Mouse (Mus musculus): ENCODE results near the gene Sgms1.
"Not testable (repeated sequence)": the region's sequence is repeated elsewhere in the genome, so short reads cannot be mapped to it uniquely, and the experiment has no call there.

The Sgms1 gene

GRCm38 (mm10) chr19:32324550-32324949 lies 65.0 kb downstream of the Sgms1 start:
- no peak for DNase-seq

- no peak for DNase-seq
Measured at GRCm38 (mm10) chr19:32323070-32323469, 66.4 kb downstream of the Sgms1 start.

DNA sequence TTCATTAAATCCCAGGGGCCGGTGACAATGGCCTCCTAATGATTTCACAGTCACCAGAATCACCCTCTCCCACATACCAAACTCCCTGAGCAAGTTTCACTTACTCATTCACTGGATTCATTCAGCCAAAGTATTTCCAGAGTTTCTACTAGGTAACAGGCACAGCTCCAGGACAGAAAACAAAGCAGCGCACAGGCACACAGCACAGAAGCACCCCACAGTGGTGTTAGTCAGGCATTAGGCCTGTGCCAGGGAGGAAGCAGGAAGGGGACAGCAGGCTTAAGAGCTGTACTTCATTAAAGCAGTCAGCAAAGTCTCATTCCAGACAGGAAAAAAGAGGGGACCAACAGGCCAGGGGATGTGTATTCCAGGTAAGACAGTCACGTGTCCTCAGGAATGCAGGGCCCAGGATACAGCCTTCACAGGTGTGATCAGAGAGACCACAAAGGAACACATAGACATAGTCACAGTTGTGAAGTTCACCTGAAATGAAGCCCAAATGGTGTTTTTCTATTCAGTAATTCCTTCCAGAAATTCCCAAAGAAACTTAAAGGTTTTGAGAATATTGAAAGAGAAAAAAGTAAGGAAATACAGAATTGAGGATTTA lies 67.0 kb downstream of the Sgms1 start:
- DNase-seq, result no peak

GRCm38 (mm10) chr19:32320366-32320666 lies 69.2 kb downstream of the Sgms1 start:
- DNase-seq, result peak; percentile 89

- no peak for DNase-seq
Measured at GRCm38 (mm10) chr19:32319531-32320365, 69.8 kb downstream of the Sgms1 start.

DNA sequence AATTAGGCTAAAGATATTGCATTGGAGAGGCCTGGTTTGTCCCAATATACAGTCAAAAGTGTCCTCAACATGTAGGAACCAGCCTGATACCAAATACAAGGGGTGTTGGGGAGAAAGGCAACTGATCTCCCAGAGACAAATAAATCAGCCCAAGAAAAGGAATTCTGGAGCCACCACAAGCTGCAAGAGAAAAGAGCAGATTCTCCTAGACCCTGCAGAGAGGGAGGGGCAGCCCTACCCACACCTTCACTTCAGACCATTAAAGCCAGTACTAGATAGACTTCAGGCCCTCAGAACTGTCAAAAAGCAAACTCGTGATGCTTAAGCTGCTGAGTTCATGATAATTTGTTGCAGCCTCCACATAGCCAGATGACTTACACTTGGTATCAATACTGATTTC lies 70.5 kb downstream of the Sgms1 start:
- no peak for DNase-seq

DNA sequence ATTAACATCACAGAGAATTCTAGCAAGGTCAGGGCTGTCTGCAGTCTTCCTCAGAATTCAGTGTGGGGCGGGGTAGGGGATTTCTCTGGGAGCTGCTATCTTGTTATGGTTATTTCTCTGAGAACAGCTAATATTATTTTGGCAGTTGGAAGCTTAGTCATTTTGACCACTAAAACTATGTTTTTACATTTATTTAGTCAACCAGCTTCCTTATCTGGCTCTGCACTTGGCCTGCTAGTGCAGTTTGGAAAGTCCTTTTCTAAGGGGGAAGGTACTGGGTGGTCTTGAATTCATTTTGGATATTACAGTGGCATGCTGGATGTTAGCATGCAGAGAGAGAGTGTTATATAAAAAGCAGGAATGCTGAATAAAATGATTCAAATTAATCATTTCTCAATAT lies 72.2 kb downstream of the Sgms1 start:
- not testable (repeated sequence) for DNase-seq

DNA sequence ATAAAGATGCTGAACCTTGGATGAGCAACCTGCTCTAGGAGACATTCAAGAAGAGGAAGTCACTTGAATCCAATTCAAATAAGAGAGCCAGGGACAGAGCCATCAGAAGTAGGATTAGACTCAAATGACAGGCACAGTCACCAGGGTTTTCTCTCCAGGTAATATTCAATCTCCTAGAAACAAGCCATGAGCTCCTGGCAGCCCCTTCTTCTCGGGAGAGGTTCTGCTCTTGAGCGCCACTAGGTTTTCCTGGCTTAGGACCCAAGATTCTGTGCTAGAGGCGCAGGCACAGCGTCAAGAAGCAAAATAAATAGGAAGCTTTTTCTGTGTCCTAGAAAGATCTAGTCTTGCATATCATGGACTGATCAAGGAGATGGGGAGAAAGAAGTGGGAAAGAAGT lies 76.2 kb downstream of the Sgms1 start:
- no peak for DNase-seq

- no peak for DNase-seq
Measured at GRCm38 (mm10) chr19:32311762-32312161, 77.8 kb downstream of the Sgms1 start.

DNA sequence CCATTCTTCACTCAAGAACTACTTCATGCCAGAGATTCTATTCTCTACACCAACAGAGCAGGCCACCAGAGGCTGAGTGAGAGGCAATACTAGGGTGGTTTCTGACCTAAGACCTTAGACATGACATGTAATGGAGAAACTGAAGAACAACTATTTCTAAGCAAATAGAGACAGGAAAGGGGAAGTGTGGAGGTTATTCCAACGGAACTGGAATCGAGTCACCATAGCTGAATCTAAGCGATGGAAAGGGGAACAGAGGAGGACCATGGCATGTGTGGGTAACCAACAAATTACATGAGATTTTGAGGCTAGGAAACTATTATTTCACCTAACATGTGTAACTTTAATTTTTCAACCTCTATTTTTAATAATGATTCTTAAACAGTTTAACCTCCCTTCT lies 78.5 kb downstream of the Sgms1 start:
- DNase-seq, result no peak

DNA sequence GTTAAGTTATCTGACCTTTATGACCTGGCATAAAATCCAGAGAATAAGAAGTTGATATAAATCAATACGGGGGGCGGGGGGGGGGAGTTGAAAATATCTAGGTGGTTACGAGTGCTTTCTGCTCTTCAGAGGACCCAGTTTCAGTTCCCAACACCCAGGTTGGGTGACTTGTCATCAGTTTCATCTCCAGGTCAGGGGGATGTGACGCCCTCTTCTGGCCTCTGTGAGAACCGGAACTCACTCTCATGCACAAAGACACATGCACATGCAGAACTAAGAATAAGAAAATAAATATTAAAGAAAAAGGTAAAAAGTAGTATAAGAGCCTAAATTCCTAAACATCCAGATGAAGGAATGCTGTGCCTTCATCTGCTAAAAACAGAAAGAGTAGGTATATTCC lies 79.0 kb downstream of the Sgms1 start:
- DNase-seq, result no peak

- no peak for DNase-seq
Measured at GRCm38 (mm10) chr19:32309346-32309745, 80.2 kb downstream of the Sgms1 start.

DNA sequence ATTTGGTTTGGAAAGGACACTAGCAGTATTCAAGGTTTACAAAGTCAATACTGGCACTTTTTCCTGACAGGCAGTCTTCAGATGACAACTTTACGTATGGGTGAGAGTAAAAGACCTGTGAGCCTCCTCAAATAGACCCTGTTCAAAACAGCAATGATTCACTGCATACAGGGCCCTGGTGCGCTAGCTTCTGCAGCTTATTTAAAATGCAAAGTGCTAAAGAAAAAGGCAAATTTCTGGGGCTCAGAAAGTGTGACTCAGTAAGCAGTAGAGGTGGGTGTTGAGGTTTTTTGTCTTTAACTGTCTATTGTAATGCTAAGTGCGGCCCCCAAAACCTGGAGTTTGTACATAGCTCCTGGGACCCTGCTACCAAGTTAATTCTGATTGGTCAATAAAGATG lies 81.2 kb downstream of the Sgms1 start:
- DNase-seq, result no peak

DNA sequence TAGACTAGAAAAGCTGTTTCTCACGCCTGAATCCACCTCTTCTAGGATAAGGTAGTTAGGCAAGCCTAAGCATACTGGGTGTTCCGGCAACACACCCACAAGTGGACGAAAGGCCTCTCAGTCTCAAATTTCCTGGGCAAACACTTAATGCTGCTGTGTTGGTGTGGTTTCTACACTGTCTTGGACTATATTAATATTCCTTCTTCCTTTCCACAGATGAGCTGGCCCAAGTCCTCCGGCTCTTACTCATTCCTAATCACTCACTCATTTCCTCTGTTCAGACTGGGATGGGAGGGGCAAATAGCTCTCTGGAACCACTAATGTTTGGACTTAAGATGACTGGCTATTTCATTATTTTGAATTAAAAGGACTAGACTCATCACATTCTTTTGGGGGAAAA lies 84.6 kb downstream of the Sgms1 start:
- DNase-seq, result no peak

DNA sequence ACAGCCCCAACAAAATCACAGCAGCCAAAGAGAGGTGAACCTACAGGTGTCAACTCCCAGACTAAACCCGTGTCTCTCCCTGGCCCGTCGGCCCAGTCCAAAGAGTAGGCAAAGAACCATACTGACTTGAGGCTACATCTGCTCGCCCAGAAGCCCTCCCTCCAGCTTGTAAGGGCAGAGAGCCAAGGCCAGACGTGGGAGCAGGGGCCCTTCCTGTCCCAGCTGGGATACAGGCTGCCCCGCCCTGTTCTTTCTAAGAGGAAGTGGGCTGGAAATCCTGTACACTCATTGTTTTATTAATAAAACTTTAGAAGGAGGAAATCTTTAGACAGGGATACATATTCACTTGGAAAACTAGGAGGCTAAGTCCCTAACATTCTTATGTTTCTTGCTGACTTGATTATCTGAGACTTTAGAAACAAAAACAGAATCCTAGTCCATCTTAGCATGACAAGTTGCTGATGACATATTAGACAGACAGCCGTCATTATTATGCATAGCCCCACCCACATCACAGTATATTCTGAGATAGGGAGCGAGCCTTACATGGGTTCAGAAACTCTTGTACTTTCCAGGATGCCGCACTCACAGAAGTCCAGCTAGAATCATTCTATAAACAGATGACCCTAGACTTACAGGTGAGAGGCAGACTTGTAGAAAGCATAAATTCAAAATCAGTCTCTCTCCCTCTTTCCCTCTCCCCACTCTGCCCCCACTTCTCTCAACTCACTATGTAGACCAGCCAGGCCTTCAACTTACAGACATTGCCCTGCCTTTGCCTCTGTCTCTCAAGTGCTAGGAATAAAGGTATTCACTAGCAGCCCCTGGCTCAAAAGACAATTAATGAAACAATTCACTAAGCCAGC lies 85.3 kb downstream of the Sgms1 start:
- no peak for DNase-seq

GRCm38 (mm10) chr19:32302835-32303381 lies 86.6 kb downstream of the Sgms1 start:
- no peak for DNase-seq

DNA sequence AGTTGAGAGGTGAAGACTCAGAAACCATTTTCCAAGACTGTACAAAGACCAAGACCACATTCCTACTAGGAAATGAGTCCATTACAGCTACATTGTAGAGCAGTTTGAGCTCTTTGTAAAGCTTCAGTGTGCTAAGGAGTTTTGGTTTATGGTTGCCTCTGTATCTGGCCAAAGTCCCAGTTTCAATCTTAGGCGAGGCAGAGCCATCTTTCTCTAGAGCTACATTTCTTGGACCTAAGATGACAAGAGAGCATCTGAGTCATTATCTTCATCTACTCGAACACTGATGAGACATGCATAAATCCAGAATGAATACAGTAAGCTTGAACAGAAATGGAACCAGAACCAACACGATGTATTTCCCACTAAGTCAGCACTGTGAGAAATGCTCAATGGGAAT lies 87.9 kb downstream of the Sgms1 start:
- DNase-seq, result no peak

GRCm38 (mm10) chr19:32298221-32298620 lies 91.3 kb downstream of the Sgms1 start:
- DNase-seq, result no peak

GRCm38 (mm10) chr19:32296863-32297262 lies 92.7 kb downstream of the Sgms1 start:
- DNase-seq, result no peak

- DNase-seq, result no peak
Measured at GRCm38 (mm10) chr19:32295581-32295980, 93.9 kb downstream of the Sgms1 start.

DNA sequence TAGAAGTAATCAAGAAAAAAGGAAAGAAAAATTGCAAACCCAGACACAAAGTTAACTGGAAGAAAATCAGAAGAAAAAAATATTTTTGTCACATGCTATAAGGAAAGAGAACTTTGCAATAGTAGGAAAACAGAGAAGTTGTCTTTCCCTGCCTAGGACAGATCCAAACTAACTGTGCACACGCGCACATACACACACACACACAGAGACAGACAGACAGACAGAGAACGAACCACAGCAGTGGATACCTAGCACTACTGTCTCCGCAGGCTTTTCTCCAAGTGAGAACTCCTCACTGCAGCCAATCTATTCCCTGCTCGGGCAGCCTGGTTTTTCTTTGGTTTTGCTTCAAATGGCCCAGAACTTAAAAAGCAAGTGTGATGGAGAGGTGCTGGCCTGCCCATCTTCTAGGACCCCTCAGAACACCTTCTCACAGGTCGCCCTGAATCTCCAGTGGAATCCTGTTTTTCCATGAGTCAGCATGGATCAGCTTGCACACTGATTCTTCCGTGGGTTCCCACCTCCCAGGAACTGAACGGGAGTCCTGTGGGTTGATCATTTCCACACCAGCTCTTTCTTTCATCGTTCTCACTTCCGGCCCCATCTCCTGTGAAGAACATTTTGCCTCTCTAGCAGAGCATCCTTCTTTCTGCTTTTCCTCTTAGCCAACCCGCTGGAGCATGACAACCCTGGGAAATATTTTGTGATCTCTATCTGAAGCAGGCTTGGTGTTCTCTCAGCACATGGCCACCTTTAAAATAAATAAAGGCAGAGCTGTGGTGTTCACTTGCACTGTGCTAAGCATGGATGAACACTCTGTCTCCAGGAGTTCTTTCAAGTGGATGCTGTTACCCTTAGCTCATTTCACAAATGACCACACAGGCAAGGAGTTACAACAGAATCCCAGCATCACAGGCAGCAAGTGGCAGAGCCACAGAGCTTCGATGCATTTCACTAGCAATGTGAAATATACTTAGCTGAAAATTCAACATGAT lies 96.4 kb downstream of the Sgms1 start:
- DNase-seq, result peak; percentile 15

DNA sequence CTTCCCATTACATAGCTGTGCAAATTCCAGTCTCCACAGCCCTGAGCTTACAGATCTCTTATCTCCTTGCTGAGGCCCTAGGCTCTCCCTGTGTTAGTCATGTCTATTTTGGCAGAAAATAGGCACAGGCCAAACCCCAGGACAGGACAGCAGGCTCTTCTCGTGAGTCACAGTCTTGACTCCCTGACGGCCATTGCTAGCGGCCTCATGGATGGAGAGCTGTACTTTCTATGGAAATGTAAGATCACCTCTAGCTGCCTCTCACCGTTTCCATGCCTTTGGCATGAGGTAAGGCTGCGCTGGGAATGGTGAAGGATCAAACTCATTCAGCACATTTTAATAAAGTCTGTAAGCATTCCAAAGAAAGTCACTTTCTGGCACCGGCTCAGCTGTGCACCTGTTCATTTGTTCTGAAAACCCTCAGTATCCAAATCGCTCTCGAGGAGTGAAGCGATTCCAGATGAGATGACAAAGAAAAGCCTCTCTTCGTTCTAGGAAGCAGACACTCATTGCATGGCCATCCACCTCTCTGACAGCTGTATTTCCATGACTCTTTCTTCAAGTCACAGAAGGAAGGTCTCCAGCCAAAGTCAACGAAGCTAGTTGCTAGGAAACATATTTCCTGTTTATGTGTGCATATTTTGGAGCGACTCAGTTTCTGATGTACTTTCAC lies 97.3 kb downstream of the Sgms1 start:
- DNase-seq, result peak; percentile 32

Data from thymus, postnatal 14 days (tissue).